Mouse (Mus musculus): ENCODE data around the gene Gm3854. TPM values are rescaled to one million over a fixed set of nuclear protein-coding genes. Genes with fewer than 3 reads are reported as not detected.

The Gm3854 gene
- 0.13 TPM for polyA plus RNA-seq (2014; fragmentation: Illumina TruSeq; extraction: RNeasy Lipid Tissue Mini Kit (QIAGEN cat#74804); ENCODE audit: low read depth, low replicate concordance)

GRCm38 (mm10) chr7:6343501-6344071 is at the start of gene Gm3854:
Gm3854 (plus strand) TSS chr7:6343759.

DNA sequence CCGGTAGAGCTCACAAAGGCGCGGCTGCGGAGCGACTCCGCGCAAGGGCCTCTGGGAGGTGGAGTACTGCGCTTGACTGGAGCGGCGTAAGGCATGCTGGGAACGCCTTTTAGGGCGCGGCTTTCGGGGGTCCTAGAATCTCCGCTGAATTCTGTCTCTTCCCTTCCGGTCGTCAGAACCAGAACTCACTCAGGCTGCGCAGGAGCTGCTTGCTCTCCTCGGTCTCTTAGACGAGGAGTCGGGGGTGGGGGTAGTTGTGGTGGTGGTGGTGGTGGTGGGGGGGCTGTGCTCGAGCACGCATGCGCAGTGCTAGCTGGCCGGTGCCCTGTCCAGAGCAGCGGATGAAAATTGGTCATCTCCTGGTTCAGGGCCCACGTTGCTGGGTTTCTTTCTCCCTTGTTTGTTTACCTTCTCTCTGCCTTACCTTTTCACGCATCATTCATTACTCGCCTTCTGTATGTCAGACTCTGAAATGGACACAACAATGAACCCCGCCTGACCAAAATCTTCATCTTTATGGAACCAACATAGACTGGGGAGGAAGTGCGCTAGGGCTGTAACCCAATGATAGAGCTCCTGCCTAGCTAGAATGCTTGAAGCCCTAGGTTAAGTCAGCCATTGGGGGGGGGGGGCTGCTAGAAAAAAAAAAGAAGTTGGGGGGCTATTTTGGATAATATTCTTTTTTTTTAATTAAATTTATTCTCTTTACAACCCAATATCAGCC is 12.2 kb upstream of the Gm3854 start, which contains the start of gene Zfp583:
TSS of gene Zfp583 (minus strand) at position 53 of the 724 bp plus-strand sequence.

DNA sequence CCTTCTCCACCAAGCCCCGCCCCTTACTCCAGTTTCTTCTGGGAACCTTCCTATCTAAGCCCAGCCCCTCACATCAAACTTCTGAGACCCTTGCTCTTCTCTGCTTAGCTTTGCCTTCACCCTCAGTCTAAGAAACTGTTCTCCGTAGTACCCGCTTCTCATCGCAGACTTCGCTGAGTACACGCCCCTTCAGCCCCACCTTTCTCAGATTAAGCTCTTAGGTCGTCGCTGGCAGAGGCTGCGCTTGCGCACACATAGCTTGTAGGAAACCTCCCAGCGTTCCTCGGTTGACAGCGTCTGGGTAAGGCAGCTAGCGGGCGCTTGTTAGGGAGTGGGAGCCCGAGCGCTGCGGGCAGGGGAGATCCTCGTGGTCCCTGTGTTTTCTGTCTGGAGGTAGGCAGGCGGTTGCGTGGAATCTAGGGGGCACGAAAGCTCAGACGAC is 19.5 kb downstream of the Gm3854 start, which contains the start of gene Zfp78:
TSS of gene Zfp78 (plus strand) at position 234 of the 442 bp plus-strand sequence.

GRCm38 (mm10) chr7:6383044-6383455 is 39.5 kb downstream of the Gm3854 start, which contains the start of gene Zfp28:
Zfp28 (plus strand) TSS chr7:6383295.

GRCm38 (mm10) chr7:6397996-6398975 is 54.7 kb downstream of the Gm3854 start, which contains the start of gene Smim17:
Smim17 (plus strand) TSS chr7:6398715.

Other genes starting within 250 kb of the Gm3854 start
- gene Zfp787, start 187.8 kb upstream of the Gm3854 start, polyA plus RNA-seq (2014; fragmentation: Illumina TruSeq; extraction: RNeasy Lipid Tissue Mini Kit (QIAGEN cat#74804); ENCODE audit: low read depth, low replicate concordance), result 8.9 TPM
- gene Zfp444, start 171.5 kb upstream of the Gm3854 start, polyA plus RNA-seq (2014; fragmentation: Illumina TruSeq; extraction: RNeasy Lipid Tissue Mini Kit (QIAGEN cat#74804); ENCODE audit: low read depth, low replicate concordance), result 5.6 TPM
- not detected for gene Galp, start 146.7 kb upstream of the Gm3854 start, polyA plus RNA-seq (2014; fragmentation: Illumina TruSeq; extraction: RNeasy Lipid Tissue Mini Kit (QIAGEN cat#74804); ENCODE audit: low read depth, low replicate concordance)
- not detected for gene Zscan5b, start 121.5 kb upstream of the Gm3854 start, polyA plus RNA-seq (2014; fragmentation: Illumina TruSeq; extraction: RNeasy Lipid Tissue Mini Kit (QIAGEN cat#74804); ENCODE audit: low read depth, low replicate concordance)
- not detected for gene Epp13, start 91.0 kb upstream of the Gm3854 start, polyA plus RNA-seq (2014; fragmentation: Illumina TruSeq; extraction: RNeasy Lipid Tissue Mini Kit (QIAGEN cat#74804); ENCODE audit: low read depth, low replicate concordance)
- gene Zfp667, start 57.2 kb upstream of the Gm3854 start, polyA plus RNA-seq (2014; fragmentation: Illumina TruSeq; extraction: RNeasy Lipid Tissue Mini Kit (QIAGEN cat#74804); ENCODE audit: low read depth, low replicate concordance), result 8.4 TPM
- gene Zfp583, start 12.5 kb upstream of the Gm3854 start, polyA plus RNA-seq (2014; fragmentation: Illumina TruSeq; extraction: RNeasy Lipid Tissue Mini Kit (QIAGEN cat#74804); ENCODE audit: low read depth, low replicate concordance), result 2.6 TPM
- 3.2 TPM for gene Zfp78, start 19.5 kb downstream of the Gm3854 start, polyA plus RNA-seq (2014; fragmentation: Illumina TruSeq; extraction: RNeasy Lipid Tissue Mini Kit (QIAGEN cat#74804); ENCODE audit: low read depth, low replicate concordance)
- gene Zfp28, start 39.5 kb downstream of the Gm3854 start, polyA plus RNA-seq (2014; fragmentation: Illumina TruSeq; extraction: RNeasy Lipid Tissue Mini Kit (QIAGEN cat#74804); ENCODE audit: low read depth, low replicate concordance), result 8.6 TPM
- gene Smim17, start 55.0 kb downstream of the Gm3854 start, polyA plus RNA-seq (2014; fragmentation: Illumina TruSeq; extraction: RNeasy Lipid Tissue Mini Kit (QIAGEN cat#74804); ENCODE audit: low read depth, low replicate concordance), result 0.57 TPM
- not detected for gene Gm20715, start 66.5 kb downstream of the Gm3854 start, polyA plus RNA-seq (2014; fragmentation: Illumina TruSeq; extraction: RNeasy Lipid Tissue Mini Kit (QIAGEN cat#74804); ENCODE audit: low read depth, low replicate concordance)
- gene Olfr1344, start 94.9 kb downstream of the Gm3854 start, polyA plus RNA-seq (2014; fragmentation: Illumina TruSeq; extraction: RNeasy Lipid Tissue Mini Kit (QIAGEN cat#74804); ENCODE audit: low read depth, low replicate concordance), result not detected
- gene Olfr1336, start 112.4 kb downstream of the Gm3854 start, polyA plus RNA-seq (2014; fragmentation: Illumina TruSeq; extraction: RNeasy Lipid Tissue Mini Kit (QIAGEN cat#74804); ENCODE audit: low read depth, low replicate concordance), result not detected
- gene Olfr1346, start 123.3 kb downstream of the Gm3854 start, polyA plus RNA-seq (2014; fragmentation: Illumina TruSeq; extraction: RNeasy Lipid Tissue Mini Kit (QIAGEN cat#74804); ENCODE audit: low read depth, low replicate concordance), result not detected
- not detected for gene Olfr5, start 143.2 kb downstream of the Gm3854 start, polyA plus RNA-seq (2014; fragmentation: Illumina TruSeq; extraction: RNeasy Lipid Tissue Mini Kit (QIAGEN cat#74804); ENCODE audit: low read depth, low replicate concordance)
- not detected for gene Olfr1347, start 156.0 kb downstream of the Gm3854 start, polyA plus RNA-seq (2014; fragmentation: Illumina TruSeq; extraction: RNeasy Lipid Tissue Mini Kit (QIAGEN cat#74804); ENCODE audit: low read depth, low replicate concordance)
- gene Olfr1348, start 165.0 kb downstream of the Gm3854 start, polyA plus RNA-seq (2014; fragmentation: Illumina TruSeq; extraction: RNeasy Lipid Tissue Mini Kit (QIAGEN cat#74804); ENCODE audit: low read depth, low replicate concordance), result not detected
- gene Olfr1349, start 179.2 kb downstream of the Gm3854 start, polyA plus RNA-seq (2014; fragmentation: Illumina TruSeq; extraction: RNeasy Lipid Tissue Mini Kit (QIAGEN cat#74804); ENCODE audit: low read depth, low replicate concordance), result not detected
- not detected for gene Olfr1350, start 221.1 kb downstream of the Gm3854 start, polyA plus RNA-seq (2014; fragmentation: Illumina TruSeq; extraction: RNeasy Lipid Tissue Mini Kit (QIAGEN cat#74804); ENCODE audit: low read depth, low replicate concordance)

All from sigmoid colon, adult 10 weeks (tissue).